ENCODE assay signal across 8 mouse cellular contexts in genomic region chr11:62820661-62821437, GRCm38 (mm10). TPM values are rescaled to one million over a fixed set of nuclear protein-coding genes. Genes with fewer than 3 reads are reported as not detected.
DNase-seq lines count a peak whose midpoint lies in the region; ATAC-seq and TF ChIP-seq lines count a peak whose summit lies in the region.

No protein-coding gene starts in this region.

- no peak for TF ChIP-seq CTCF in lung, embryonic 14.5 days (IDR thresholded peaks at IDR 0.05; ENCODE audit: low read depth)

- H3K9ac ChIP-seq in intestine, embryonic 14.5 days (ENCODE audit: low read length): peak overlapping the region; percentile 43
- peak overlapping the region; percentile 43 for H3K9ac ChIP-seq in lung, embryonic 14.5 days

- H3K4me1 ChIP-seq in intestine, embryonic 14.5 days (replicated peaks; ENCODE audit: control insufficient read depth, insufficient read depth, low read length): peaks cover 22% of the 10 kb centered on the region; the same call in 1 of the 2 replicates
- peaks cover 13% of the 10 kb centered on the region; the same call in 1 of the 2 replicates for H3K4me1 ChIP-seq in lung, embryonic 14.5 days (ENCODE audit: insufficient read depth)

- no peaks in the 10 kb centered on the region for H3K9me3 ChIP-seq in intestine, embryonic 14.5 days (ENCODE audit: control insufficient read depth, low read length)
- no peaks in the 10 kb centered on the region for H3K9me3 ChIP-seq in lung, embryonic 14.5 days (ENCODE audit: low read depth, low read length)

- no peaks in the 10 kb centered on the region for H3K36me3 ChIP-seq in intestine, embryonic 14.5 days (ENCODE audit: control insufficient read depth, insufficient read depth, low read length)
- no peaks in the 10 kb centered on the region for H3K36me3 ChIP-seq in lung, embryonic 14.5 days (ENCODE audit: insufficient read depth)

- peak; percentile 48 for ATAC-seq in intestine, embryonic 14.5 days (replicated peaks; ENCODE audit: low FRiP score, low TSS enrichment, low read depth)
- ATAC-seq in lung, embryonic 14.5 days (ENCODE audit: insufficient read depth): peak; percentile 36; the same call in 1 of the 2 replicates
- ATAC-seq in neutrophil, adult 5-6 weeks (ENCODE audit: extremely low read depth, insufficient number of reproducible peaks, low FRiP score, poor library complexity, severe bottlenecking): peak; percentile 24; the same call in 1 of the 2 replicates

- intact Hi-C loops in gastrocnemius, postnatal 14 days (cut with DNase I; ENCODE audit: low total_unique reads): no loop called here

- peak overlapping the region; percentile 85 for H3K4me2 ChIP-seq in intestine, embryonic 14.5 days (ENCODE audit: low read length)
- peak overlapping the region; percentile 82 for H3K4me2 ChIP-seq in lung, embryonic 14.5 days

- 11% methylated on average over 16 of the region's 16 CpGs for WGBS in intestine, embryonic 14.5 days
- WGBS in lung, embryonic 14.5 days: 13% methylated on average over 16 of the region's 16 CpGs

- H3K27me3 ChIP-seq in intestine, embryonic 14.5 days (replicated peaks; ENCODE audit: control insufficient read depth, insufficient read depth, low read length): no peaks in the 10 kb centered on the region
- H3K27me3 ChIP-seq in lung, embryonic 14.5 days (ENCODE audit: insufficient read depth, low read length): no peaks in the 10 kb centered on the region

- peak overlapping the region; percentile 66 for H3K27ac ChIP-seq in intestine, embryonic 14.5 days (ENCODE audit: low read depth)
- H3K27ac ChIP-seq in lung, embryonic 14.5 days (ENCODE audit: low read depth): peak overlapping the region; percentile 67

- DNase-seq in ovary, postnatal 36 days (ENCODE audit: low spot score): peak; percentile 13
- no peak for DNase-seq in ovary, adult 18-20 months (ENCODE audit: low spot score)
- DNase-seq in brain, adult 2 months (ENCODE audit: low read depth, low spot score): peak; percentile 12
- DNase-seq in gastrocnemius, postnatal 14 days: peak; percentile 23
- peak; percentile 76 for DNase-seq in intestine, embryonic 14.5 days (ENCODE audit: low spot score)
- peak; percentile 80 for DNase-seq in lung, embryonic 14.5 days
- DNase-seq in layer of hippocampus, adult 9-11 months: no peak

- H3K4me3 ChIP-seq in intestine, embryonic 14.5 days (ENCODE audit: low read depth, low read length): peak overlapping the region; percentile 60
- H3K4me3 ChIP-seq in lung, embryonic 14.5 days (ENCODE audit: low read depth, low read length): peak overlapping the region; percentile 45

RNA-seq across cellular contexts. Expression of gene Trim16, which starts 0.8 kb away (rescaled TPM):
- 10 to 100 TPM; 28.9 to 30.2 TPM for total RNA-seq in gastrocnemius, postnatal 14 days (2021)
- 13.1 and 14.4 TPM in 2 replicates for polyA plus RNA-seq in intestine, embryonic 14.5 days (2014; fragmentation: Nextera tagmentation; extraction: Ambion mirVana)
- 18.0 and 20.4 TPM in 2 replicates for polyA plus RNA-seq in lung, embryonic 14.5 days (2014; fragmentation: Nextera tagmentation; extraction: Ambion mirVana)
- 5.5 and 6.4 TPM in 2 replicates for total RNA-seq in neutrophil, adult 5-6 weeks (2017)

RNA-seq across cellular contexts. Expression of gene Fbxw10, which starts 26.0 kb away (rescaled TPM):
- under 1 TPM; 0.24 to 0.59 TPM for total RNA-seq in gastrocnemius, postnatal 14 days (2021)
- 0.26 and 0.55 TPM in 2 replicates for polyA plus RNA-seq in intestine, embryonic 14.5 days (2014; fragmentation: Nextera tagmentation; extraction: Ambion mirVana)
- polyA plus RNA-seq in lung, embryonic 14.5 days (2014; fragmentation: Nextera tagmentation; extraction: Ambion mirVana): 0.24 and 0.30 TPM in 2 replicates
- 4.3 and 5.1 TPM in 2 replicates for total RNA-seq in neutrophil, adult 5-6 weeks (2017)

RNA-seq across cellular contexts. Expression of gene Zfp286, which starts 31.6 kb away (rescaled TPM):
- 1 to 10 TPM in 1 of 2 experiments, under 1 TPM in 1; 0.95 to 1.8 TPM for total RNA-seq in gastrocnemius, postnatal 14 days (2021)
- polyA plus RNA-seq in intestine, embryonic 14.5 days (2014; fragmentation: Nextera tagmentation; extraction: Ambion mirVana): 19.3 and 20.3 TPM in 2 replicates
- polyA plus RNA-seq in lung, embryonic 14.5 days (2014; fragmentation: Nextera tagmentation; extraction: Ambion mirVana): 17.3 and 21.3 TPM in 2 replicates
- 0.81 and 2.9 TPM in 2 replicates for total RNA-seq in neutrophil, adult 5-6 weeks (2017)

RNA-seq across cellular contexts. Expression of gene Tvp23b, which starts 58.4 kb away (rescaled TPM):
- total RNA-seq in gastrocnemius, postnatal 14 days (2021): 1 to 10 TPM; 8.9 to 9.8 TPM
- 59.3 and 61.8 TPM in 2 replicates for polyA plus RNA-seq in intestine, embryonic 14.5 days (2014; fragmentation: Nextera tagmentation; extraction: Ambion mirVana)
- polyA plus RNA-seq in lung, embryonic 14.5 days (2014; fragmentation: Nextera tagmentation; extraction: Ambion mirVana): 55.3 and 57.7 TPM in 2 replicates
- total RNA-seq in neutrophil, adult 5-6 weeks (2017): 19.2 and 21.7 TPM in 2 replicates

Comparison
In these comparisons a context has a peak if more than half of its experiments do, and no peak if none do; other contexts are left out.
1. DNase-seq: peak in ovary, postnatal 36 days (single experiment), brain, adult 2 months (single experiment), gastrocnemius, postnatal 14 days (single experiment), intestine, embryonic 14.5 days (single experiment) and lung, embryonic 14.5 days (single experiment); none in ovary, adult 18-20 months (single experiment) and layer of hippocampus, adult 9-11 months (single experiment).
2. Peak in every context shown above with its lines, with median percentiles within 50 percentile points of each other: ATAC-seq.